Mouse (Mus musculus) hindbrain, postnatal 0 days (tissue): ENCODE data around the gene Btd. TPM values are rescaled to one million over a fixed set of nuclear protein-coding genes. Genes with fewer than 3 reads are reported as not detected.

ENCODE experiments used
- ATAC-seq: fragments of 200-750 bp; cut with Nextera tagmentation; 2 replicates; pipeline ENCODE4 v1.8.0; 2017; ENCODE audit warnings: mild to moderate bottlenecking, moderate TSS enrichment, moderate library complexity
- DNase-seq: peaks from one replicate; pipeline ENCODE4 v3.0.0-alpha.2; 2015; ENCODE audit warnings: low spot score
- H3K27ac ChIP-seq: fragments of 300-500 bp; sonication (generic); 2 replicates; pipeline ENCODE4 v1.5.1; 2014; ENCODE audit warnings: mild to moderate bottlenecking
- H3K27me3 ChIP-seq: fragments of 300-500 bp; sonication (generic); 2 replicates; pipeline ENCODE4 v1.6.1; 2014; ENCODE audit warnings: low read length, mixed read lengths; ENCODE audit not compliant: insufficient read depth
- H3K36me3 ChIP-seq: fragments of 300-500 bp; sonication (generic); 2 replicates; pipeline ENCODE4 v1.6.1; 2014; ENCODE audit warnings: low read length, mixed read lengths; ENCODE audit not compliant: insufficient read depth
- H3K4me1 ChIP-seq: fragments of 300-500 bp; sonication (generic); 2 replicates; pipeline ENCODE4 v1.6.1; 2014; ENCODE audit warnings: antibody characterized with exemption, low read length, mixed read lengths; ENCODE audit not compliant: insufficient read depth
- H3K4me2 ChIP-seq: fragments of 300-500 bp; sonication (generic); 2 replicates; pipeline ENCODE4 v1.6.1; 2014; ENCODE audit warnings: low read depth, mild to moderate bottlenecking, low read length, moderate library complexity, mixed read lengths
- H3K4me3 ChIP-seq: fragments of 300-500 bp; sonication (generic); 2 replicates; pipeline ENCODE4 v1.5.1; 2014; ENCODE audit warnings: low read length
- H3K9ac ChIP-seq: fragments of 300-500 bp; sonication (generic); replicated peaks from 2 replicates; pipeline ENCODE4 v1.6.1; 2014; ENCODE audit warnings: mild to moderate bottlenecking, low read length, moderate library complexity, mixed read lengths
- H3K9me3 ChIP-seq: fragments of 300-500 bp; sonication (generic); 2 replicates; pipeline ENCODE4 v1.6.1; 2016; ENCODE audit warnings: low read length, mixed read lengths
- CTCF ChIP-seq: IDR thresholded peaks from 2 replicates; pipeline ENCODE4 v1.5.1; 2016; ENCODE audit warnings: antibody characterized with exemption, control low read depth, low read depth
- WGBS: fragments of 180-500 bp; shearing (Covaris S2); extraction: QIAGEN DNeasy Blood & Tissue Kit; methylation state at CpG from one replicate; pipeline ENCODE4 v1.1.7; 2014; 5-methylcytosine and 5-hydroxymethylcytosine counted together
- polyA plus RNA-seq: library from polyadenylated mRNA; unstranded; fragments of >200 nt; fragmentation: Nextera tagmentation; extraction: Ambion mirVana; gene quantifications from 2 replicates; pipeline ENCODE4 v1.2.1, GENCODE M21; 2015
- total RNA-seq: library from RNA; depleted of rRNA; stranded (reverse); fragments of >200 nt; gene quantifications from 2 replicates; pipeline ENCODE4 v1.2.3, GENCODE M21; 2014

The Btd gene
- total and polyA plus RNA-seq, 2 experiments from 2014 or later, result 24.5 to 30.8 TPM

DNA sequence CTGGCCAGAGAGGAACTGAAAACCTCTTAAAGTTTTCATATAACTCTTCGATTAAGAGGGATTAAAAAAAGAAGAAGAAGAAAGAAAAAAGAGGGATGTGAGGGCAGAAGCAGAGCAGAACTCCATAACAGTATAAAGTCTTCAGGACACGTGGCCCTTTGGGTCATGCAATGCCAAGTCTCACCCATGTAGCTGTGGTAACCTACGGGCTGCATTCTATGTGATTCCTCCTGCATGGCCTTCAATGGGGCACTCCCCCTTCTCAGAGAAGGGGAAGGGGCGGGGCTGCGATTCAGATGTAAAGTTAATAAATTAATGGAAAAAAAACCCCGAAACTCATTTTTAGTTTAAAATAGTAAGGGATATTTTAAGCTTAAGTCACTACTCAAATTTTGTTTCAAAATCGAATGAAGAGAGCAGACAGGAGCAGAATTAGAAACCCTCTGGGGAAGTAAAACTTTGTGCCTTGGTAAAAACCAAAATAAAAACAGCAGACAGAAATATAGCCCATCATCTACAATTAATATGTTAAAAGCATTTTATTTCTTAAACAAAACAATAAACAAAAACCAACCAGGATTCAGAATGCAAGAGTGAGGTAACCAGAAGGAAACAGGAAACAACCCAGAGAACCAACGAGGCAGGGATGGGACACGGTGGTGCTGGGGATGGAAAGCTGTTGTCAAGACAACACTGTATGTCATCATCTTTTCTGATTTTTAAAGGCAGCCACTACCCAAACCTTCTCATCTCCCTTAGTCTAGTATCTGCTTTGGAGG is 55.6 kb downstream of the Btd start:
- no peak for TF ChIP-seq CTCF
- H3K9me3 ChIP-seq, result no peaks in the 10 kb centered on the region
- peaks cover 15% of the 10 kb centered on the region for H3K36me3 ChIP-seq
- H3K4me3 ChIP-seq, result no peak overlapping the region
- no peak overlapping the region for H3K27ac ChIP-seq
- no peak for DNase-seq
- H3K27me3 ChIP-seq, result no peaks in the 10 kb centered on the region
- 88% methylated on average over 9 of the region's 9 CpGs for WGBS
- no peak overlapping the region for H3K4me2 ChIP-seq
- H3K4me1 ChIP-seq, result no peaks in the 10 kb centered on the region
- no peak overlapping the region for H3K9ac ChIP-seq
- ATAC-seq, result no peak

DNA sequence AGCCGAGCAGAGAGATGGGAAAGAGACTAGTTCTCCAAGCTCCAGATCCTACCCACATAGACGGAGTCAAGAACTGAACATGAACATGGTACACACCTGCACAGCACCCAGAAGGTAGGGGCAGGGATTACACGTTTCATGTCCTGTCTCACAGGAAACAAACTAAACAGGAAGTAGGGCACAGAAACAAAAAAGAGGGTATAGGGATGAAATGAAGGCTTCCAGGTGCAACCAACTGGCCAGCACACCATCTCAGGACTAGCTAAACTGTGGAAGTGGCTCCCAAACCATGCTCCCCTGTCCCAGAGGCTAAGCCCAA is 56.1 kb downstream of the Btd start:
- no peak overlapping the region for H3K27ac ChIP-seq
- ATAC-seq, result no peak
- WGBS, result 91% methylated on average over 3 of the region's 3 CpGs
- no peak for DNase-seq
- no peaks in the 10 kb centered on the region for H3K27me3 ChIP-seq
- H3K9ac ChIP-seq, result no peak overlapping the region
- H3K4me3 ChIP-seq, result no peak overlapping the region
- TF ChIP-seq CTCF, result no peak
- H3K36me3 ChIP-seq, result peaks cover 20% of the 10 kb centered on the region
- H3K9me3 ChIP-seq, result no peaks in the 10 kb centered on the region
- H3K4me1 ChIP-seq, result no peaks in the 10 kb centered on the region
- no peak overlapping the region for H3K4me2 ChIP-seq

GRCm38 (mm10) chr14:31697346-31697745 is 56.5 kb downstream of the Btd start:
- H3K4me1 ChIP-seq, result no peaks in the 10 kb centered on the region
- H3K4me3 ChIP-seq, result no peak overlapping the region
- no peaks in the 10 kb centered on the region for H3K9me3 ChIP-seq
- ATAC-seq (no peak), DNase-seq (no peak)
- no peaks in the 10 kb centered on the region for H3K27me3 ChIP-seq
- H3K27ac ChIP-seq, result no peak overlapping the region
- H3K9ac ChIP-seq, result no peak overlapping the region
- 92% methylated on average over 3 of the region's 3 CpGs for WGBS
- H3K4me2 ChIP-seq, result no peak overlapping the region
- TF ChIP-seq CTCF, result no peak
- peaks cover 20% of the 10 kb centered on the region for H3K36me3 ChIP-seq

DNA sequence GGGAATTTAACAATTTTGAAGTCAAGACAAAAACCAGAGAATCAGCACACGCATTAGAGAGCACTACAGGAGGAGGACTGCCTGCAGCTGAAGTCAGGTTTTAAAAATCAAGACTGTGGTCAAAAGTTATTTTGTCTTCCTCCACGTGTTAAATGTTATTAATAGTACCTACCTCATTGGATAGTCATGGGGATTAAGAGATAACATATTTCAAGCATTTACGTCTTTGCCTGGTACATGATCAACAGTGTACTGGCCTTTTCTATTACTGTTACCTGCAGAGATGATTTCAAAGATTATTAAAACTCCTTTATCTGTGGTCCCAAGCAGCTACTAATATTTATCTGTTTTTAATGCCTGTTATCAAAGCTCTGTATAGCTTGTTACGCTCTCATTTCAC is 56.9 kb downstream of the Btd start:
- H3K4me1 ChIP-seq, result no peaks in the 10 kb centered on the region
- 92% methylated on average over 4 of the region's 4 CpGs for WGBS
- no peaks in the 10 kb centered on the region for H3K9me3 ChIP-seq
- no peak for TF ChIP-seq CTCF
- no peaks in the 10 kb centered on the region for H3K27me3 ChIP-seq
- no peak overlapping the region for H3K4me2 ChIP-seq
- H3K9ac ChIP-seq, result no peak overlapping the region
- peaks cover 20% of the 10 kb centered on the region for H3K36me3 ChIP-seq
- DNase-seq (no peak), ATAC-seq (no peak)
- H3K4me3 ChIP-seq, result no peak overlapping the region
- H3K27ac ChIP-seq, result no peak overlapping the region

GRCm38 (mm10) chr14:31700376-31700775 is 59.5 kb downstream of the Btd start:
- Histone ChIP-seq H3K9ac (no peak overlapping the region), H3K27me3 (no peaks in the 10 kb centered on the region), H3K27ac (no peak overlapping the region), H3K4me1 (no peaks in the 10 kb centered on the region), H3K36me3 (peaks cover 38% of the 10 kb centered on the region), H3K4me3 (no peak overlapping the region), H3K4me2 (no peak overlapping the region), H3K9me3 (no peaks in the 10 kb centered on the region)
- WGBS, result 85% methylated on average over 2 of the region's 2 CpGs
- no peak for TF ChIP-seq CTCF
- DNase-seq (no peak), ATAC-seq (no peak)

DNA sequence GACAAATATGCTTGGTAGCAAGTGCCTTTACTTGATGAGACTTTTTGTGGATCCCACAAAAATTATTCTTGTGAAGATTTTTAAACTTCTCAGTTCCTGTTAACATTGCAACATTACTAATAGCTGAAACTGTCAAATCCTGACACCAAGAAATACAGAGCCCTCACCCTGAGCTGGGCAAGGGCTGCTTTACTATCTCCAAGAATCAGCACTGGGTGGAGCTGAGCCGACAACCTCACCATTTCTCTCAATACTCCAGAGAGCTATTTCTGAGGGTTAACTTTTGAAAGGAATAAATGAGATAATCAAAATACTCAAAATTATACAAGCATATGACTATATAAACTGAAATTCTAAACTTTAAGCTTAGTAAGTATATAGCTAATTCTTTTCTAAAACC is 68.5 kb downstream of the Btd start:
- no peak for ATAC-seq
- 95% methylated on average over 1 of the region's 1 CpGs for WGBS

GRCm38 (mm10) chr14:31715669-31716068 is 74.8 kb downstream of the Btd start:
- Histone ChIP-seq H3K4me1 (no peaks in the 10 kb centered on the region), H3K4me3 (no peak overlapping the region), H3K36me3 (peaks cover 34% of the 10 kb centered on the region), H3K9ac (no peak overlapping the region), H3K4me2 (no peak overlapping the region), H3K9me3 (no peaks in the 10 kb centered on the region), H3K27me3 (no peaks in the 10 kb centered on the region), H3K27ac (no peak overlapping the region)
- DNase-seq (no peak), ATAC-seq (no peak)
- no peak for TF ChIP-seq CTCF

More for the DNA sequence above, 68.5 kb downstream of the Btd start:
- Histone ChIP-seq H3K27me3 (no peaks in the 10 kb centered on the region), H3K4me1 (no peaks in the 10 kb centered on the region), H3K9me3 (no peaks in the 10 kb centered on the region), H3K4me3 (no peak overlapping the region), H3K9ac (no peak overlapping the region), H3K27ac (no peak overlapping the region), H3K4me2 (no peak overlapping the region), H3K36me3 (peaks cover 36% of the 10 kb centered on the region)
- no peak for DNase-seq
- TF ChIP-seq CTCF, result no peak
